Mouse (Mus musculus) right cerebral cortex, adult 18-20 months (tissue): ENCODE measurements at regions not wholly inside any gene's neighbourhood (a gene's known extent, or its start where the extent isn't known, plus 50 kb on each side); places are given as distances from the start of the nearest gene placed in this dataset.

ENCODE experiments used
- DNase-seq: peaks from one replicate; pipeline ENCODE4 v3.0.0; 2022; ENCODE audit warnings: mixed read lengths

- DNase-seq: no peak
These were observed 875.6 kb downstream of the Fscb start for GRCm38 (mm10) chr12:63598905-63599304.

DNA sequence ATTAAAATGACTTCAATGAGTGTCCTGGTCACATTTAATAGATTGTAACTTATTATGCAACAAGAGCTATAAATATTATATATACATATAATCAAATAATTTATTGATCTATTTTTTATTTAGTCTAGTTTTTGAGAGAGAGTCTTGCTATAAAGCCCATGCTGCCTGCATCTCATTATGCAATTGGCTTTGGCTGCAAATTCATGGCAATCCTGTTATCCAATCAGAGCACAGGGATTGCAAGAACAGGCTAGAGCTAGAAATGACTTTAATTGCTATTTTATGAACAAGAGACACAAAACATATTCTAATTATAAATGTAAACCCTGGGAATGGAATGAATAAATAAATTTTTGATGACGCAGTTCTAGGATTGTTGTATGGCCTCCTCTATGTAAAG, 919.8 kb downstream of the Fscb start:
- DNase-seq: no peak

DNA sequence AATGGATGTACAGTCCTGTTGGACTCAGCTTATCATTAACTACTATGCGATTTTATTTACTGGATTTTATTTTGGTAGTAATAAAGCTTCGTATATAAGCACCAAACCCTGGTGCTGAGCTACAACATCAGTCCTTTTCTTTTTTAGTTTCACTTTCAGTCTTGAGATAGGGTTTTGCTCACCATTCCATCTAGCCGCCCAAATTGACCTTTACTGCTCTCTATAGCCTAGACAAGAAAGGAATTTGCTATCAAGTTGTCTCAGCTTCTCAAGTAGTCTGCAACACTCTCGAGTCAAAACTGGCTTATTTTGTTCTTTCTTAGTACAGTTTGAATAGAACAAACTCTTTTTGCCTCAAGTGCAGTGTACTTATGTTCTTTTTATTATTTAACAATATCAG, 921.7 kb downstream of the Fscb start:
- no peak for DNase-seq

- peak; percentile 32 for DNase-seq
These were observed 940.4 kb downstream of the Fscb start for GRCm38 (mm10) chr12:63534084-63534483.

GRCm38 (mm10) chr12:63503774-63504173, 970.7 kb downstream of the Fscb start:
- DNase-seq: no peak

DNA sequence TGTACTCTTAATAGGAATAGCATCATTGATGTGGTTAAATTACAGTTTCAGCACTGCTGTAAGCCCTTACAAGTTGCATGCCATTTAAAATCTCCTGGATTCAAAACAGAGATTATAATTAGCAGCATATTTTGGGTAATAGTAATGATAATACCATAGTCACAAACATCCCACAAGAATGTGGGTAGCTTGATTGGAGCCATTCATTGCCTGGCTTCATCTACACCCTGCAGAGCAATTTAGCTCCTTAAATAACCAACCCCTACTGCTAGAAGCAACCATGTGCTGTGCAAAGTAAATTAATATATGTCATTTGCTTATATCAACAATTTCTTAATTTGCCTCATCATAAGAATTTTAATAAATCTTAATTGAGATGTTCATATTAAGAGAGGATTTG, 984.1 kb downstream of the Fscb start:
- DNase-seq: no peak

GRCm38 (mm10) chr12:63484087-63484486, 990.4 kb downstream of the Fscb start:
- DNase-seq: no peak

DNA sequence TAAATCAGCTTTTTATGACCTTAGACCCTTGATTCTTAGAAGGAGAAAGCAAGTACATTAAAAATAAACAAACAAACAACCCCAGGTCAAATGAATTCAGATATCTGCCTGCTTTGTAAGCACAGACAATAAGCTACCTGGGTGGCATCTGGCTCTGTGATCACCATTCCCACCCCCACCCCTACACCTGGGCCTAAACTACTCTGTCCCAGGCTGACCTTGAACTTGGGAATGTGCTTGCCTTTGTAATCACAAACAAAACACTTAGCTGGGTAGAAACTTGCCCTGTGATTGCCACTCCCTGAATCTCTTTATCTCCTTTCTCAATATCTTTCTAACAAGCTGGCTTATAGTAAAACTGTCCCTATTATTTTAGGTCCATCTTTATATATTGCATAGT, 1005.6 kb downstream of the Fscb start:
- no peak for DNase-seq
